Mouse (Mus musculus) frontal cortex, adult 2 months (tissue): ENCODE results near the gene Jagn1. TPM values are rescaled to one million over a fixed set of nuclear protein-coding genes. Genes with fewer than 3 reads are reported as not detected.

ENCODE experiments used
- DNase-seq, 2 experiments: peaks; one replicate each; pipeline ENCODE4 v3.0.0; 2022; ENCODE audit warnings: low spot score in 1 of 2; ENCODE audit errors: extremely low spot score in 1 of 2
- polyA plus RNA-seq: library from polyadenylated mRNA; depleted of rRNA; stranded (reverse); fragments of >200 nt; gene quantifications from 2 replicates; pipeline ENCODE4 v1.2.3, GENCODE M21; 2012; rRNA removed

The Jagn1 gene
- polyA plus RNA-seq, 1 experiment = 52.3 TPM

DNA sequence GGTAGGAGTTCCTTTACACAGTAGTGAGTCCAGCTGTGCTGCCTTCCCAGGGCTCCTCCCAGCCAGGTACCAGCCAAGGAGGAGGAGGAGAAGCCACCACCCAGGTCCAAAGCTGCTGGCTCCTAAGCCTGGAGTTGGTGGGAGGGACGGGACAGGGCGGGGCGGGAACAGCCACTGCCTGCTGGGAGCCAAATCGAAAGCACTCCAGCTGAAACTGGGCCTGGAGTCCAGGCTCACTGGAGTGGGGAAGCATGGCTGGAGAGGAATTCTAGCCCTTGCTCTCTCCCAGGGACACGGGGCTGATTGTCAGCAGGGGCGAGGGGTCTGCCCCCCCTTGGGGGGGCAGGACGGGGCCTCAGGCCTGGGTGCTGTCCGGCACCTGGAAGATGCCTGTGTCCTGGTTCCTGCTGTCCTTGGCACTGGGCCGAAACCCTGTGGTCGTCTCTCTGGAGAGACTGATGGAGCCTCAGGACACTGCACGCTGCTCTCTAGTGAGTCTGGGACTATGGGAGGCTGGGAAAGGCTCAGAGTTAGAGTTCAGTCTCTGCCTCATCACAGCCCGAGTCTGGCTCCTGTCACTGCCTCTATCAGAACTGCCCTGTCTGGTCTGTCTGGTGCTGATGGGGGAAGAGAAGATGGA is 29.0 kb downstream of the Jagn1 start, which contains the start of gene Il17rc:
Gene Il17rc (plus strand): TSS at position 131 of the 640 bp plus-strand sequence.
- no peak for DNase-seq

DNA sequence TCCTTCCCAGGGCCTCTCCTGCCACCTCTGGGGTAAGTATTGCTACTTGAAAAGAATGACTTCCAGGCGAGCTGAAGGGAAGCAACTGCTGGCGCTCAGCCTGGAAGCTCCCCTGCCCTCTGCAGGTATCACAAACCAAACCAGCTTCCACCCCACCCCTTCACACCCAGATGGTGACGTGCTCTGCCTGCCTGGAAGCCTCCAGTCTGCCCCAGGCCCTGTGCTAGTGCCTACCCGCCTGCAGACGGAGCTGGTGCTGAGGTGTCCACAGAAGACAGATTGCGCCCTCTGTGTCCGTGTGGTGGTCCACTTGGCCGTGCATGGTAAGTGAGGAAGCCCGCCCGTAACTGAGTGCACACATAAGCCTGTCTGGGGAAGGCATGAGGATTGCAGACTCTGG is 29.7 kb downstream of the Jagn1 start:
- DNase-seq = no peak

DNA sequence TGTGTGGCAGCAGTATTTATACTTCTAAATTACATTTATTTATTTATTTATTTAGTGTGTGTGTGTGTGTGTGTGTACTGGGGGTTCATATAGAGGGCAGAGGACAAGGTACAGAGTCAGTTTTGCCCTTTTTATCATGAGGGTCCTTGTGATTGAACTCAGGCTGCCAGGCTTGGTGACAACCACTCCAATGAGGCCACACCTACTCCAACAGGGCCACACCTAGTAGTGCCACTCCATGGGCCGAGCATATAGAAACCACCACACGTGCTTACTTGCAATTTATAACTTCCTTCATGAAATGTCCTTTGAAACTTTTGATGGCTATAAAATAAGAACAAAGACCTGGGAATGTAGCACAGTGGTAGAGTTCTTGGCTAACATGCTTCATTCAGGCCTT is 30.9 kb downstream of the Jagn1 start:
- no peak for DNase-seq

DNA sequence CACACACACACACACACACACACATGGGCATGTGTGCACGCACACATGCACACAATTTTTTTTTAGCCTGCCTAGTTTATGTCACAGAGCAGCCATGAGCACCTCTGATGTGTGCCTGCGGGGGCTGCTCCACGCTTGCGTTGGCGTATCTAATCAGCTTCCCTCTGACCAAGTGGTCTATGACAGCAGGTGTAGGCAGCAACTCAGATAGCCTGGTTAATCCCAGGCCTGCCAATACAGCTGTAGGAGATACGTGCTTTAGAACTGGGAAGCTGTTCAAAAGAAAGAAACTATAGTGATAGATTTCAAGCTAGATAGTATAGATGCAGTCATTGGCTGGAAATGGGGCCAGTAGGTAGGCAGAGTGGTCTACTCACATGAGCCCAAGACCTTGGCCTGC is 31.3 kb downstream of the Jagn1 start:
- no peak for DNase-seq

DNA sequence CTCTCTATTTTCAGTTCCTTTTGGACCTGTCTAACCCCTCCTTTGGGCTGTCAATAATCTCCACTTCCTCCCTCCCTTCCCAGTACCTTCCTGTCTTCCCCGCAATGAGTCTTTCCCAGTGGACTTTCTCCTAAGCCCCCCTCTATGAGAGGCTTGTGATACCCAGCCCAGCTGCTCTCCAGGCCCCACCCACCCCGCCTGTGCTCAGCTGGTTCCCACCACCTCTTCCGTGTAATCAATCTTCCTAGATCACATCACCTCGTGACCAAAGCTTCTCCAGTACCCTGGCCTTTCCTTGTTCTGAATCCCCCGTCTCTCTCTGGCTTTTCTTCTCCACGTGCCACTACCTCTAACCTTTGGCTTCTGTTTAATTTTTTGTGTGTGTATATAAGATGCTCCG is 35.0 kb downstream of the Jagn1 start:
- no peak for DNase-seq

DNA sequence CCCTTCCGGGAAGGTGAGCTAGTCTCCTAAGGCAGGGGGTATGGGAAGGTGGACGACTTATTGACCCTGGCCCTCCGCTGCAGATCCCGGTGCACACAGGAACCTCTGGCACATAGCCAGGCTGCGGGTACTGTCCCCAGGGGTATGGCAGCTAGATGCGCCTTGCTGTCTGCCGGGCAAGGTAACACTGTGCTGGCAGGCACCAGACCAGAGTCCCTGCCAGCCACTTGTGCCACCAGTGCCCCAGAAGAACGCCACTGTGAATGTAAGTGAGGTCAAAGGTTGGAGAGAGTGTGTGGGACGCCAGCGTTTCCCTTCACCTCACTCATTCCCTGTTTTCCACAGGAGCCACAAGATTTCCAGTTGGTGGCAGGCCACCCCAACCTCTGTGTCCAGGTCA is 36.5 kb downstream of the Jagn1 start:
- DNase-seq = no peak

DNA sequence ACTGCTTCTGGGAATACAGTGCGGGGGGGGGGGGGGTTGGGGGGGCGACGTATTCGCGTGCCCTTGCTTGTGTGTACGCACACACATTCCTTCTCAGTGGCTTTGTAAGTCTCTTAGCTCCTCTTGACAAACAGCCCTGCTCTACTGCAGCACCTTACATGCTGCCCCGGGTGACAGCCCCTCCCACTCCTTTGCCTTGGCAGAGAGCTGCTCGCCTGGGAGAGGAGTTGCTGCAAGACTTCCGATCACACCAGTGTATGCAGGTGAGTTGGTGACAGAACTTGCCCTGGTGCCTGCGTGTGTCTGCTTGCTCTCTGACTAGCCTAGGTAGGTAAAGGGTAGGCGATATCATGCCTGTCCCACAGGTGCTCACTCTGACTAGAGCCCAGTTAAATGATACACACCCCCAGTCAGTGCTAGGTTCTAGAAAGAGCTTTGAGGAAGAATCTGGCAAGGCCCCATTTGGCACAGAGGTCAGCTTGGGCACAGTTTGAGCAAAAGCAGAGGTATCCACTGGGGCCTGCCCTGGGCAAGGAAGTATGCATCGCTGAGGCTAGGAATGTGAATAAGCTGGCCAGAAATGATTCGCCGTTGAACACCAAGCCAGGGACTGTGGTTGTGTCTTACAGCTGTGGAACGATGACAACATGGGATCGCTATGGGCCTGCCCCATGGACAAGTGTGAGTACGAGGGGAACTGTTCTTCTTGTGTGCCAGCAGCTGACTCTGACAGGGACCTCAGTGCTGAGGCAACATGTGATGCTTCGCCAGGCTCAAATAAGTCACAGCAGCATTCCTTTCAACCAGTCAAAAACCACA is 38.4 kb downstream of the Jagn1 start:
- no peak for DNase-seq

DNA sequence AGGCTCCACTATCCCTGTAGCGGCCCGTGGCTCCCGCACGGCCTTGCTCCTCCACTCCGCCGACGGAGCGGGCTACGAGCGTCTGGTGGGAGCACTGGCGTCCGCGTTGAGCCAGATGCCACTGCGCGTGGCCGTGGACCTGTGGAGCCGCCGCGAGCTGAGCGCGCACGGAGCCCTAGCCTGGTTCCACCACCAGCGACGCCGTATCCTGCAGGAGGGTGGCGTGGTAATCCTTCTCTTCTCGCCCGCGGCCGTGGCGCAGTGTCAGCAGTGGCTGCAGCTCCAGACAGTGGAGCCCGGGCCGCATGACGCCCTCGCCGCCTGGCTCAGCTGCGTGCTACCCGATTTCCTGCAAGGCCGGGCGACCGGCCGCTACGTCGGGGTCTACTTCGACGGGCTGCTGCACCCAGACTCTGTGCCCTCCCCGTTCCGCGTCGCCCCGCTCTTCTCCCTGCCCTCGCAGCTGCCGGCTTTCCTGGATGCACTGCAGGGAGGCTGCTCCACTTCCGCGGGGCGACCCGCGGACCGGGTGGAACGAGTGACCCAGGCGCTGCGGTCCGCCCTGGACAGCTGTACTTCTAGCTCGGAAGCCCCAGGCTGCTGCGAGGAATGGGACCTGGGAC is 40.2 kb downstream of the Jagn1 start:
- DNase-seq = no peak

DNA sequence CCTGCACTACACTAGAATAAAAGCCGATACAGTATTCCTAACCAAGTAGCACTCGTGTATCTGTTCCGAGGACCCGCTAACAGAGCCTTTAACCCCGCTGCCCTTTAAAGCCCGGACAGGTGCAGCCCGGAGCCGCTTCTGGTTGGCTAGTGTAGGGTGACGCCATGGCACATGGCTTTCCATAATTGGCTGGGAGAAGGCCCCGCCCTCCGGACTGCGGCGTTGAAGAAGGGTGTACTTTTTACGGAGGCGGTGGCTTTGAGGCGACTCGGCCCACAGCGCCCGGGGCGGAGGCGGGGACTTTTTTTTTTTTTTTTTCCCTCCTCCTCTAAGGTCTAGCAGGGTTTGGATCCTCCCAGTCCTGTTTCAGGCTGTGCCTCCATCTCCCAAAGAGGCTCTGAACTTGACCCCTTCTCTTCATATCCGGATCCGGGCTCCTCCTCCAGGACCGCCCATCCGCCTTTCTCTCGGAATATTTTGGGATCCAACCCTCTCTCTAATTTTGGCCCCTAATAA is 40.8 kb downstream of the Jagn1 start, which contains the start of gene Creld1:
Gene Creld1 (plus strand): TSS at position 198 of the 516 bp plus-strand sequence.
- DNase-seq = peak; percentile 90 to 96

DNA sequence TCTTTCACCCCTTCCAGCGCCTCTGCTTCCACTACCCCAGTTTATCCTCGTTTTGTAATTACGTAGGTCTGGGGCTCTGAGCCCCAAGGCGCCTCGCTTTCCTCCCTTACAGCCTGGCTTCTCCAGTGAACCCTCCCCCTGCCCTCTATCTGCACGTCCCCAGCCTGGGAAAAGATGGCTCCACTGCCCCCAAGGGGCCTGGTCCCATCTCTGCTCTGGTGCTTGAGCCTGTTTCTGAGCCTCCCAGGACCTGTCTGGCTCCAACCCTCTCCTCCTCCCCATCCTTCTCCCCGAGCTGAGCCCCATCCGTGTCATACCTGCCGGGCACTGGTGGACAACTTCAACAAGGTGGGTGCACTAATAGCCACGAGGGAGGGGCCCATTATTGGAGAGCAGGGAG is 41.4 kb downstream of the Jagn1 start:
- no peak for DNase-seq

DNA sequence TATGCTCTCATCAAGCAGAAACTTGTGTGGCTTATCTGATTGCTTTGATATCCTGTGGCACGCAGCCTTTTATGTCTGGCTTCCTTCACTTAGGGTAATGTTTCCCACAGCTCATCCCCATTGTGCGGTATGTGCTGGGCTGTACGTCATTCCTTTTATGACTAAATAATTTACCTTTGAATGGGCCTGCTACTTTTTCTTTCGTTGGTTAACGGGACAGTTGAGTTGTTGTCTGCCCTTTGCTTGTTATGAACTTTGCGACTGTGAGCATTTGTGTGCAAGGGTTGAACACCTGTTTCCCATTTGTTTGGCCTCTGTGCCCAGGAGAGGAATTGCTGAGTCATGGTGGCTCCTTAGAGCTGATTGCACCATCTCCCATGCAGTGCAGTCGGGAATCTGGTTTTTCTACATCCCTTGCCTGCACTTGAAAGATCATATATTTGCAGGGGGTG is 44.8 kb downstream of the Jagn1 start:
- no peak for DNase-seq

DNA sequence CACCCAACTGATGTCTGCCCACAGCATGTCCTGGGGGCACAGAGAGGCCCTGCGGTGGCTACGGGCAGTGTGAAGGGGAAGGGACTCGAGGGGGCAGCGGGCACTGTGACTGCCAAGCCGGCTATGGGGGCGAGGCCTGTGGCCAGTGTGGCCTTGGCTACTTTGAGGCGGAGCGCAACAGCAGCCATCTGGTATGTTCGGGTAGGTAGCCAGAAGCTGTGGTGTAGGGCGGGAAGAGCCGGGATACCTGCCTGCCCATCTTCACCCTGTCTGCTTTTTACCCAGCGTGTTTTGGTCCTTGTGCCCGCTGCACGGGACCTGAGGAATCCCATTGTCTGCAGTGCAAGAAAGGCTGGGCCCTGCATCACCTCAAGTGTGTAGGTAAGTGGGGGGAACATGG is 47.0 kb downstream of the Jagn1 start:
- no peak for DNase-seq

DNA sequence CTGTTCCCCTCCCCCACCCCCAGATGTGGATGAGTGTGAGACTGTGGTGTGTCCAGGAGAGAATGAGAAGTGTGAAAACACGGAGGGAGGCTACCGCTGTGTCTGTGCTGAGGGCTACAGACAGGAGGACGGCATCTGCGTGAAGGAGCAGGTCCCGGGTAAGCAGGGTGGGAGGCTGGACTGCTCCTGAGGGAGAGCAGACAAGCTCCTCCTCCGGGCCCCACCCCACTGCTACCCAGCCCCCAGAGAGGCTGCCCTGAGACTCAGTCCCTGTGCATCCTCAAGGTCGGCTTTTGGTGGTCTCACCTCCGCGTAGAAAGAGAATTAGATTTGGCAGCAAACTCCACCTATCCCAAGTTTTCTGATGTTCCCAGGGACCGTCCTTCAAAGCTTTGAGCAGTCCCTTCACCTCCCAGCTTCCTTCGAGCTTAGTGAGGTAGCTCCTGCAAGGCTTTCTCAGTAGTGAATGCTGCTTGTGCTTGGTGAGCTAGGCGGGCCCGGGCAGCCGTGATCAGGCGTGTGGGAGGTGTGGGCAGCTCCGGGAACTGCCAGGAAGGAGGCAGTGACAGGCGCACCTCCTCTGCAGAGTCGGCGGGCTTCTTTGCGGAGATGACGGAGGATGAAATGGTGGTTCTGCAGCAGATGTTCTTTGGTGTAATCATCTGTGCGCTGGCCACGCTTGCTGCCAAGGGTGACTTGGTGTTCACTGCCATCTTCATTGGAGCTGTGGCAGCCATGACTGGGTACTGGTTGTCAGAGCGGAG is 49.9 kb downstream of the Jagn1 start:
- DNase-seq = peak in 1 of 2 experiments; percentile 81

DNA sequence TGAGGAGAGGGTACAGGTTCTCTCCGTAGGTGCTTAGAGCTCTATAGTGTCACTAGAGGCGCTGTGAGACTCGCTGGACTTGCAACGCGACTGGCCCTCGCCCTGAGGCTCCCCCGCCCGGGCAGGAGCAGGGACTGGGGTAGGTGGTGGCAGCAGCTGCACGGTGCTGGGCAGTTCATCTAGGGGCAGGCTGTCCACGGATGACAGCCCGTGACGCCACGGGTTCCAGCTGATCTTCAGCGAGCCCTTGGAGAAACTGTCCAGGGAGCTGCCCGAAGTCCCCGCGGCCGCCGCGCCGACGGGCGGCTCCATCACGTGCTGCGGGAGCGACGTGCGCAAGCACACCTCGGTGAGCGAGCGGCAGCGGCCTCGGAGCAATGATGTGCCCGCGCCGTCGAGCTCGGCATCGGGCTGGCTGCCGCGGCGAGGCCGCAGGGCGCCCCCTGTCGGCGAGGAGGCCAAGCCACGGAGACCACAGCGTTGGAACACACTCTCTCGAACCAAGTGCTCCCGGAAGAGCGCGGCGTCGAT is 52.0 kb downstream of the Jagn1 start:
- DNase-seq = peak in 1 of 2 experiments; percentile 70

DNA sequence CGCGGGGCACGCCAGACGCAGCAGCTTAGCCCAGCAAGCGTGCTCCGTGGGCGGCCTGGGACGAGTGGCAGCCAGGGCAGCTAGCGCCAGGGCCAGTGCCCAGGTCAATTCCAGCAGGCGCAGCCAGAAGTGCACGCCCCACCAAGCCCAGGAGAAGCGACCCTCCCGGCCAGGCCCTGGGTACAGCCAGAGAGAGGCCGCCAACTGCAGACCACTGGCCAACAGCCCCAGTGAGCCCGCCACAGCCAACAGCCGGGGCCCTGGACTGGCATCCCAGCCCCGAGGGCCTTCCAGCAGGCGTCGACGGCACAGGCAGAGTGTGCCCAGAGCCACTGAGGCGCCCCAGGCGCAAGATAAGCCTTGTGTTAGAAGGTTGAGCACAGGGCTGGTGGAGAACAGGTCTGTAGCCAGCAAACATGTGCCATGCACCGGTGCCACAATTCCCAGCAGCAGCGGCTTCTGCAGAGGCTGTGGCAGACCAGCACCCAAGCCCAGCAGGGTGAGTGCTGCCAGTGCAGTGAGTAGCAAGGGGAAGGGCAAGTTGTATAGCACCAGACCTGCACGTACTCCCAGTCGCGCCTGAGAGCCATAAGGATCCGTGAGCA is 52.8 kb downstream of the Jagn1 start:
- no peak for DNase-seq

Other genes starting within 250 kb of the Jagn1 start
- 67.0 and 68.5 TPM in 2 replicates for gene Lhfpl4, start 247.2 kb upstream of the Jagn1 start, polyA plus RNA-seq
- gene Mtmr14, start 204.7 kb upstream of the Jagn1 start, polyA plus RNA-seq = 21.7 and 23.9 TPM in 2 replicates
- 70.1 and 97.8 TPM in 2 replicates for gene Cpne9, start 160.3 kb upstream of the Jagn1 start, polyA plus RNA-seq
- 24.8 and 27.3 TPM in 2 replicates for gene Brpf1, start 135.4 kb upstream of the Jagn1 start, polyA plus RNA-seq
- 10.4 and 11.8 TPM in 2 replicates for gene Ogg1, start 115.6 kb upstream of the Jagn1 start, polyA plus RNA-seq
- 151 and 173 TPM in 2 replicates for gene Camk1, start 98.6 kb upstream of the Jagn1 start, polyA plus RNA-seq
- gene Tada3, start 64.7 kb upstream of the Jagn1 start, polyA plus RNA-seq = 54.4 and 61.7 TPM in 2 replicates
- gene Arpc4, start 64.5 kb upstream of the Jagn1 start, polyA plus RNA-seq = 157 and 168 TPM in 2 replicates
- 22.1 and 22.6 TPM in 2 replicates for gene Ttll3, start 53.3 kb upstream of the Jagn1 start, polyA plus RNA-seq
- gene Rpusd3, start 23.2 kb upstream of the Jagn1 start, polyA plus RNA-seq = 30.1 and 37.7 TPM in 2 replicates
- gene Cidec, start 6.8 kb upstream of the Jagn1 start, polyA plus RNA-seq = 0.18 and 0.29 TPM in 2 replicates
- 0.27 and 0.36 TPM in 2 replicates for gene Il17re, start 15.9 kb downstream of the Jagn1 start, polyA plus RNA-seq
- 6.6 and 7.4 TPM in 2 replicates for gene Il17rc, start 28.9 kb downstream of the Jagn1 start, polyA plus RNA-seq
- 64.3 and 65.2 TPM in 2 replicates for gene Creld1, start 40.7 kb downstream of the Jagn1 start, polyA plus RNA-seq
- 30.2 and 31.0 TPM in 2 replicates for gene Prrt3, start 59.4 kb downstream of the Jagn1 start, polyA plus RNA-seq
- gene Emc3, start 89.1 kb downstream of the Jagn1 start, polyA plus RNA-seq = 82.0 and 83.3 TPM in 2 replicates
- gene Fancd2, start 89.1 kb downstream of the Jagn1 start, polyA plus RNA-seq = 3.0 and 4.3 TPM in 2 replicates
- gene Fancd2os, start 158.1 kb downstream of the Jagn1 start, polyA plus RNA-seq = 0.18 TPM in 1 of 2 replicates, not detected in the other
- gene Brk1, start 162.2 kb downstream of the Jagn1 start, polyA plus RNA-seq = 371 and 428 TPM in 2 replicates
- 49.0 and 51.4 TPM in 2 replicates for gene Vhl, start 181.4 kb downstream of the Jagn1 start, polyA plus RNA-seq
- 31.3 and 34.9 TPM in 2 replicates for gene Irak2, start 195.9 kb downstream of the Jagn1 start, polyA plus RNA-seq